Mouse (Mus musculus) megakaryocyte-erythroid progenitor cell, adult 5-6 weeks (primary cell): ENCODE results near the gene Sdr42e1. TPM values are rescaled to one million over a fixed set of nuclear protein-coding genes. Genes with fewer than 3 reads are reported as not detected.
A peak's percentile ranks its signal among the peaks of the same experiment; 100 is the strongest.

ENCODE experiments used
- ATAC-seq: replicated peaks from 2 replicates; pipeline ENCODE4 v1.8.0; 2016; ENCODE audit warnings: mild to moderate bottlenecking, inconsistent platforms; ENCODE audit not compliant: severe bottlenecking, poor library complexity, low FRiP score, low TSS enrichment
- total RNA-seq, 2 experiments: library from RNA; stranded (forward) in 1 of 2; stranded (reverse) in 1 of 2; fragments of 200-1000, 215-1000 nt in 1 of 2; fragments of >200 nt in 1 of 2; fragmentation: Nextera tagmentation in 1 of 2; gene quantifications; 2 replicates each; pipeline ENCODE4 v1.2.3; 2014 to 2017

Gene Sdr42e1
- total RNA-seq (2014; fragmentation: Nextera tagmentation), result 2.3 and 4.0 TPM in 2 replicates
- total RNA-seq (2017), result 0.89 and 4.3 TPM in 2 replicates

GRCm38 (mm10) chr8:117673430-117673830, at the start of gene Sdr42e1:
Gene Sdr42e1, minus strand, starts transcription at chr8:117673689.
- peak; percentile 89 for ATAC-seq

- no peak for ATAC-seq
These were observed 44.8 kb upstream of the Sdr42e1 start for GRCm38 (mm10) chr8:117718152-117718860.

GRCm38 (mm10) chr8:117715896-117716295, 42.4 kb upstream of the Sdr42e1 start:
- no peak for ATAC-seq

GRCm38 (mm10) chr8:117714604-117715003, 41.1 kb upstream of the Sdr42e1 start:
- no peak for ATAC-seq

GRCm38 (mm10) chr8:117712226-117712625, 38.7 kb upstream of the Sdr42e1 start:
- no peak for ATAC-seq

GRCm38 (mm10) chr8:117706141-117706540, 32.7 kb upstream of the Sdr42e1 start:
- no peak for ATAC-seq

GRCm38 (mm10) chr8:117702701-117703100, 29.2 kb upstream of the Sdr42e1 start:
- no peak for ATAC-seq

- no peak for ATAC-seq
These were observed 28.4 kb upstream of the Sdr42e1 start, which contains the start of gene Hsd17b2 for GRCm38 (mm10) chr8:117701859-117702258. Gene Hsd17b2, plus strand, starts transcription at chr8:117701904.

- ATAC-seq, result no peak
These were observed 27.8 kb upstream of the Sdr42e1 start for GRCm38 (mm10) chr8:117701246-117701645.

GRCm38 (mm10) chr8:117700699-117701098, 27.2 kb upstream of the Sdr42e1 start:
- ATAC-seq, result no peak

- ATAC-seq, result 0 out of 2 replicates have a peak, but pooled peaks have one; percentile 50
These were observed 23.8 kb upstream of the Sdr42e1 start for GRCm38 (mm10) chr8:117697248-117697647.

GRCm38 (mm10) chr8:117695636-117696035, 22.1 kb upstream of the Sdr42e1 start:
- no peak for ATAC-seq

GRCm38 (mm10) chr8:117692131-117692530, 18.6 kb upstream of the Sdr42e1 start:
- ATAC-seq, result no peak

GRCm38 (mm10) chr8:117687890-117688289, 14.4 kb upstream of the Sdr42e1 start:
- ATAC-seq, result no peak

GRCm38 (mm10) chr8:117684504-117684903, 11.0 kb upstream of the Sdr42e1 start:
- no peak for ATAC-seq

GRCm38 (mm10) chr8:117683925-117684472, 10.5 kb upstream of the Sdr42e1 start:
- ATAC-seq, result no peak

- no peak for ATAC-seq
These were observed 5.2 kb upstream of the Sdr42e1 start for GRCm38 (mm10) chr8:117678650-117679049.

GRCm38 (mm10) chr8:117677011-117677410, 3.5 kb upstream of the Sdr42e1 start:
- ATAC-seq, result no peak

- no peak for ATAC-seq
These were observed 3.0 kb upstream of the Sdr42e1 start for GRCm38 (mm10) chr8:117676460-117676859.

GRCm38 (mm10) chr8:117675171-117675570, 1.7 kb upstream of the Sdr42e1 start:
- ATAC-seq, result no peak

- no peak for ATAC-seq
These were observed 931 bp downstream of the Sdr42e1 start for GRCm38 (mm10) chr8:117672558-117672957.
